Mouse (Mus musculus): ENCODE results near the gene H2-Q7. TPM values are rescaled to one million over a fixed set of nuclear protein-coding genes. Genes with fewer than 3 reads are reported as not detected.
"Not testable (repeated sequence)": the region's sequence is repeated elsewhere in the genome, so short reads cannot be mapped to it uniquely, and the experiment has no call there.

Gene H2-Q7
- 16.0 and 16.6 TPM in 2 replicates for polyA plus RNA-seq (2015; fragmentation: Nextera tagmentation; extraction: Ambion mirVana)

DNA sequence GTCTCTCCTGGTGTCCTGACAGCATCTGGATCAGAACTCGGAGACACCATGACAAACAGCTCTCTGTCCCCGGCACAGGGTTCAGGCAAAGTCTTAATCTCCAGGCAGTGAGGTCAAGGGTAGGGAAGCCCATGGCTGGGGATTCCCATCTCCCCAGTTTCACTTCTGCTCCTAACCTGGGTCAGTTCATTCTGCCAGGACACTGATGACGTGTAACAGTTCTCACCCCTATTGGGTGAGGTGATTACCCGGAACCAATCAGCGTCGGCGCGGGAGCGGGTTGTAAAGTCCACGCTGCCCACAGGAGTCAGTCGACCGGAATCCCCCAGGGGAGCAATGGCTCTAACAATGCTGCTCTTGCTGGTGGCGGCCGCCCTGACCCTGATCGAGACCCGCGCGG, at the start of gene H2-Q7:
TSS of gene H2-Q7 (plus strand) at position 271 of the 400 bp plus-strand sequence.
- H3K9me3 ChIP-seq (replicated peaks; ENCODE audit: control insufficient read depth, low read length); H3K4me1 ChIP-seq (ENCODE audit: control insufficient read depth, low read depth, low read length); H3K27ac ChIP-seq (ENCODE audit: low read length); H3K36me3 ChIP-seq (ENCODE audit: control insufficient read depth, insufficient read depth): not testable (repeated sequence)
- ATAC-seq (ENCODE audit: low read depth), result peak; percentile 87
- Histone ChIP-seq H3K4me3 (ENCODE audit: low read depth, low read length) (peak within 1 kb of the TSS; percentile 38), H3K9ac (ENCODE audit: low read depth, low read length) (0 out of 2 replicates have a peak within 1 kb of the TSS, but pooled peaks have one; percentile 28), H3K27me3 (ENCODE audit: control insufficient read depth, insufficient read depth, low read depth, low read length) (peaks cover 19% of the 10 kb centered on the region), H3K4me2 (ENCODE audit: low read depth, low read length) (peak within 1 kb of the TSS; percentile 64)
- WGBS (ENCODE audit: insufficient replicate concordance), result 3% methylated on average over 18 of the region's 18 CpGs

DNA sequence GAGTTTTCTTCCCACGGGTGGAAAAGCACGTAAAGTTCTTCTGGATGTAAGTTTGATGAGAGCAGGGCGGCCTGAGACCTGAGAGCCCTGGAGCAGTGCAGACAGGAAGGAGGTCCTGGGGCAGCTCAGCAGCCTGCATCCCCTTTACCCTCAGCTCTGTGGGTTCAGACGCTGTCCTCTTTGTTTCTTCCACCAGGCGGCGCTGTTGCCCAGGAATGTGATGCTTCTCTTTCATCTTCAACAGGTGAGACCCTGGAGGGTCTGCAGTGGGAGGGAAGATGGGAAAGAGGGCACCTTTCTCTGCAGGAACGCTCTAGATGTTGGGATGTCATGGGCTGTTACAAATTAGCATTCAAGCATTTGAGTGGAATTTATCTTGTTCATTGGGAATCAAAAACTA, 49.2 kb upstream of the H2-Q7 start:
- 7% methylated on average over 7 of the region's 7 CpGs for WGBS (ENCODE audit: insufficient replicate concordance)
- not testable (repeated sequence) for H3K4me2 ChIP-seq (ENCODE audit: low read depth, low read length); H3K9me3 ChIP-seq (replicated peaks; ENCODE audit: control insufficient read depth, low read length); H3K4me1 ChIP-seq (ENCODE audit: control insufficient read depth, low read depth, low read length); H3K27ac ChIP-seq (ENCODE audit: low read length); H3K27me3 ChIP-seq (ENCODE audit: control insufficient read depth, insufficient read depth, low read depth, low read length); H3K9ac ChIP-seq (ENCODE audit: low read depth, low read length); ATAC-seq (ENCODE audit: low read depth); H3K4me3 ChIP-seq (ENCODE audit: low read depth, low read length); H3K36me3 ChIP-seq (ENCODE audit: control insufficient read depth, insufficient read depth)

DNA sequence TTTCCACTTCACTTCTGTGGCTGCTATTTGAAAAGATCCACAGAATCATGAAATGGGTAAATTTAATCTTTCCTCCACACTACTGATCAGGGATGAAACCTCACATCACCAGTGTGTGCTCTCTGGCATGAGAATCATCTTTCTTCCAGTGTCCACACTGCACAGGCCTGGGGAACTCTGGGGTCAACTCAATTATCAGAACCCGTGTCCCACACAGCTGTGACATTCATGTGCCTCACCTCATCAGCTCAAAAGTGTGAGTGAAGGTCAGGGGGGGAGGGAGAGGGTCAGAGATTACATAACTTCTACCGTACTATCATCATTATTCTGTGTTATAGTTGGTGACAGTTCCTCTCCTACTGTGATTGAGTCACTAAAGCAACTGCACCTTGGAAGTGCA, 46.3 kb upstream of the H2-Q7 start:
- not testable (repeated sequence) for H3K4me1 ChIP-seq (ENCODE audit: control insufficient read depth, low read depth, low read length); H3K4me3 ChIP-seq (ENCODE audit: low read depth, low read length); ATAC-seq (ENCODE audit: low read depth); H3K4me2 ChIP-seq (ENCODE audit: low read depth, low read length); H3K27ac ChIP-seq (ENCODE audit: low read length); H3K9me3 ChIP-seq (replicated peaks; ENCODE audit: control insufficient read depth, low read length); H3K9ac ChIP-seq (ENCODE audit: low read depth, low read length); H3K36me3 ChIP-seq (ENCODE audit: control insufficient read depth, insufficient read depth); H3K27me3 ChIP-seq (ENCODE audit: control insufficient read depth, insufficient read depth, low read depth, low read length)
- 39% methylated on average over 2 of the region's 2 CpGs for whole genome bisulfite sequencing (ENCODE audit: insufficient replicate concordance)

DNA sequence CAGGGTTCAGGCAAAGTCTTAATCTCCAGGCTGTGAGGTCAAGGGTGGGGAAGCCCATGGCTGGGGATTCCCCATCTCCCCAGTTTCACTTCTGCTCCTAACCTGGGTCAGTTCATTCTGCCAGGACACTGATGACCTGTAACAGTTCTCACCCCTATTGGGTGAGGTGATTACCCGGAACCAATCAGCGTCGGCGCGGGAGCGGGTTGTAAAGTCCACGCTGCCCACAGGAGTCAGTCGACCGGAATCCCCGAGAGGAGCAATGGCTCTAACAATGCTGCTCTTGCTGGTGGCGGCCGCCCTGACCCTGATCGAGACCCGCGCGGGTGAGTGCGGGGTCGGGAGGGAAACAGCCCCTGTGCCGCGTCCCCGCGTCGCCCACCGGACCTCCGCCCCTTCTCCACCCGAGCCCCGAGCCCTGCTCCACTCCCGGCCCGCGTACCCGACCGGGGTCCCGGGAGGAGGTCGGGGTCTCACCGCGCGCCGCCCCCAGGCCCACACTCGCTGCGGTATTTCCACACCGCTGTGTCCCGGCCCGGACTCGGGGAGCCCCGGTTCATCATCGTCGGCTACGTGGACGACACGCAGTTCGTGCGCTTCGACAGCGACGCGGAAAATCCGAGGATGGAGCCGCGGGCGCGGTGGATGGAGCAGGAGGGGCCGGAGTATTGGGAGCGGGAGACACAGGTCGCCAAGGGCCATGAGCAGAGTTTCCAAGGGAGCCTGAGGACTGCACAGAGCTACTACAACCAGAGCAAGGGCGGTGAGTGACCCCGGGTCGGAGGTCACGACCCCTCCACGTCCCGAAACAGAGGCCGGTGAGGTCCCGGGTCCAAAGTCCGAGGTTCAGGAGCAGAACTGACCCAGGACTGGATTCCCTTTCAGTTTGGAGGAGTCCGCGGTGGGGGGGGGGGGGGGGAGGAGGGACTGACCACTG, 44.8 kb upstream of the H2-Q7 start:
- not testable (repeated sequence) for H3K9me3 ChIP-seq (replicated peaks; ENCODE audit: control insufficient read depth, low read length); H3K4me1 ChIP-seq (ENCODE audit: control insufficient read depth, low read depth, low read length); H3K36me3 ChIP-seq (ENCODE audit: control insufficient read depth, insufficient read depth); H3K27ac ChIP-seq (ENCODE audit: low read length); H3K27me3 ChIP-seq (ENCODE audit: control insufficient read depth, insufficient read depth, low read depth, low read length); H3K9ac ChIP-seq (ENCODE audit: low read depth, low read length)
- 5% methylated on average over 49 of the region's 75 CpGs for whole genome bisulfite sequencing (ENCODE audit: insufficient replicate concordance)
- peak; percentile 92 for ATAC-seq (ENCODE audit: low read depth)
- peak overlapping the region; percentile 24; the same call in 1 of the 2 replicates for H3K4me3 ChIP-seq (ENCODE audit: low read depth, low read length)
- peak overlapping the region; percentile 27; the same call in 1 of the 2 replicates for H3K4me2 ChIP-seq (ENCODE audit: low read depth, low read length)

DNA sequence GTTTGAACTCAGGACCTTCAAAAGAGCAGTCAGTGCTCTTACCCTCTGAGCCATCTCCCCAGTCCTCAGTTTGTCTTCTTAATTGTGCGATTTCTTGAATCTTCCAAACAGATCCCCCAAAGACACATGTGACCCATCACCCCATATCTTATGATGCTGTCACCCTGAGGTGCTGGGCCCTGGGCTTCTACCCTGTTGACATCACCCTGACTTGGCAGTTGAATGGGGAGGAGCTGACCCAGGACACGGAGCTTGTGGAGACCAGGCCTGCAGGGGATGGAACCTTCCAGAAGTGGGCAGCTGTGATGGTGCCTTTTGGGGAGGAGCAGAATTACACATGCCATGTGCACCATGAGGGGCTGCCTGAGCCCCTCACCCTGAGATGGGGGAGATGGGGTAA, 42.0 kb upstream of the H2-Q7 start:
- H3K4me1 ChIP-seq (ENCODE audit: control insufficient read depth, low read depth, low read length); H3K4me3 ChIP-seq (ENCODE audit: low read depth, low read length); H3K36me3 ChIP-seq (ENCODE audit: control insufficient read depth, insufficient read depth); H3K4me2 ChIP-seq (ENCODE audit: low read depth, low read length); H3K27me3 ChIP-seq (ENCODE audit: control insufficient read depth, insufficient read depth, low read depth, low read length); ATAC-seq (ENCODE audit: low read depth); H3K27ac ChIP-seq (ENCODE audit: low read length); H3K9ac ChIP-seq (ENCODE audit: low read depth, low read length); H3K9me3 ChIP-seq (replicated peaks; ENCODE audit: control insufficient read depth, low read length): not testable (repeated sequence)
- WGBS (ENCODE audit: insufficient replicate concordance), result 46% methylated on average over 2 of the region's 2 CpGs

DNA sequence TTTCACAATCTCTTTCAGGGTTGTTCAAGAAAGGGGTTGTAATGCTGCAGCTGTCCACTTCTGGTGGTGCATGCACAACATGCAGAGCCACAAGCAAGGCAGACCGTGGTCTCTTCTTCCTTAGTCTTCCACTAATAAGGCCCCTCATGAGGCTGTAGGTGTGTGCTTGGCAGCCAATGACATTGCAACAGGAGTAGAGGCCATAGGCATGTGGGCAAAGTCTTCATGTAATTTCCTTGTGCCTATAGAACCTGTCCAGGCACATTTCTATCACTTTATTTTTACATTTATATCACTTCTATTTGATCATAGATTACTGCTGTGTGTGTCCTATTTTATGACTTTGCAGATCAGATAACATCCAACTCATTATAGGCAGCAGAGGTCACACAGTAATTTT, 25.9 kb upstream of the H2-Q7 start:
- H3K27me3 ChIP-seq (ENCODE audit: control insufficient read depth, insufficient read depth, low read depth, low read length); H3K4me3 ChIP-seq (ENCODE audit: low read depth, low read length); H3K27ac ChIP-seq (ENCODE audit: low read length); H3K9ac ChIP-seq (ENCODE audit: low read depth, low read length); H3K4me1 ChIP-seq (ENCODE audit: control insufficient read depth, low read depth, low read length); ATAC-seq (ENCODE audit: low read depth); H3K4me2 ChIP-seq (ENCODE audit: low read depth, low read length); H3K36me3 ChIP-seq (ENCODE audit: control insufficient read depth, insufficient read depth); H3K9me3 ChIP-seq (replicated peaks; ENCODE audit: control insufficient read depth, low read length): not testable (repeated sequence)
- WGBS (ENCODE audit: insufficient replicate concordance), result no CpG with 5 or more reads among the region's 1 CpGs

DNA sequence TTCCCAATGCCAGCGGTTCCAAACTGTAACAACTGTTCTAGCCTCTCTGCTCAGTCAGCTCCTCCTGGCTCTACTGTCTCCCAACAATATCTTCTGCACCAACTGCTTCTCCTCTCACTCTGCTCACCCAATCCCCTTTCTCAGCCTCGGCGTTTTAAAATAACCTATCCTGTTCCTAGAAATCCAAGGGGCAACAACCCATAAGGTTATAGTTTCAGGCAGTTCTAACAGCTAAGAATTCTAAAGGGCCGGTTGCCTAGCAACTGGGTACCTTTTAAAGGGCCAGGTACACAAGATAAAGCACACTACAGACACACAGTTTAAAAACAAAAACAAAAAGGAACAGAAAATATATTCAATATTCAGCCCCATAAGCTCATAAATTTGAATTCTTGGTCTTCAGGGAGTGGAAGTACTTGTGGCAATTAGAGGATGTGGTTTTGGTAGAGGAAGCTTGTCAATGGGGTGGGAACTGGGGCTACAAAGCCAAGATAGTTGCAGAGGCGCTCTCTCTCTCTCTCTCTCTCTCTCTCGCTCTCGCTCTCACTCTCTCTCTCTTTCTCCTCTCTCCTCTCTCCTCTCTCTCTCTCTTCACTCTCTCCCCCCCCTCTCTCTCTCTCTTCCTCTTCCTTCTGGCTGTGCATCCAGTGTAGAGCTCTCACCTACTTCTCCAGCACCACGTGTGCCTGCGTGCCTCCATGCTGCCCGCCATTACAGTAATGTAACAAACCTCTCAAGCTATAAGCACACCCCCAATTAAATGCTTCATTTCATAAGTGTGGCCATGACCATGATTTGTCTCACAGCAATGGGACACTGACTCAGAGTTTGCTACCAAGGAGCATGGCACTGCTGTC, 23.5 kb upstream of the H2-Q7 start:
- H3K4me3 ChIP-seq (ENCODE audit: low read depth, low read length); ATAC-seq (ENCODE audit: low read depth); H3K9me3 ChIP-seq (replicated peaks; ENCODE audit: control insufficient read depth, low read length); H3K27me3 ChIP-seq (ENCODE audit: control insufficient read depth, insufficient read depth, low read depth, low read length); H3K4me2 ChIP-seq (ENCODE audit: low read depth, low read length); H3K4me1 ChIP-seq (ENCODE audit: control insufficient read depth, low read depth, low read length); H3K9ac ChIP-seq (ENCODE audit: low read depth, low read length); H3K36me3 ChIP-seq (ENCODE audit: control insufficient read depth, insufficient read depth); H3K27ac ChIP-seq (ENCODE audit: low read length): not testable (repeated sequence)
- WGBS (ENCODE audit: insufficient replicate concordance), result 16% methylated on average over 3 of the region's 10 CpGs

DNA sequence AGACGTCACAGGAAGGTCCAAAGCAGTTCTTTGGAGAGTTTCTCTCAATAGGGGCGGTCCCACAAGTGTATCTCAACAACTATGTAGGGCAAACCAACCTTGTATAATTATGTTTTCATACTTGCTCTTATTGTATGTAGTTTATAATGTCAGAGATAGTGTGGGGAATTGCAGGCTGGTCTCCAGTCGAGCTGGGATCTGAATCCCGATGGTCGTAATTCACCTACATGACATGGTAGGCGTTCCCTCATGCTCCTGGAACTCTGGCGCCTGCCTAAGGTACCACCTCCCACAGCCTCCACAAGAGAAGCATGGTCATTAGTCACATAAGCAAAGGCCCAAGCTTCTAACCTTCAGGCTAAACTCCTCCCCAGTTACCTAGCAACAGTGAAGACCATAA, 20.2 kb upstream of the H2-Q7 start:
- Histone ChIP-seq H3K4me1 (ENCODE audit: control insufficient read depth, low read depth, low read length) (no peaks in the 10 kb centered on the region), H3K27ac (ENCODE audit: low read length) (no peak overlapping the region), H3K4me2 (ENCODE audit: low read depth, low read length) (no peak overlapping the region), H3K9me3 (replicated peaks; ENCODE audit: control insufficient read depth, low read length) (no peaks in the 10 kb centered on the region), H3K36me3 (ENCODE audit: control insufficient read depth, insufficient read depth) (no peaks in the 10 kb centered on the region), H3K4me3 (ENCODE audit: low read depth, low read length) (no peak overlapping the region), H3K27me3 (ENCODE audit: control insufficient read depth, insufficient read depth, low read depth, low read length) (no peaks in the 10 kb centered on the region), H3K9ac (ENCODE audit: low read depth, low read length) (no peak overlapping the region)
- 52% methylated on average over 7 of the region's 7 CpGs for WGBS (ENCODE audit: insufficient replicate concordance)
- ATAC-seq (ENCODE audit: low read depth), result no peak

DNA sequence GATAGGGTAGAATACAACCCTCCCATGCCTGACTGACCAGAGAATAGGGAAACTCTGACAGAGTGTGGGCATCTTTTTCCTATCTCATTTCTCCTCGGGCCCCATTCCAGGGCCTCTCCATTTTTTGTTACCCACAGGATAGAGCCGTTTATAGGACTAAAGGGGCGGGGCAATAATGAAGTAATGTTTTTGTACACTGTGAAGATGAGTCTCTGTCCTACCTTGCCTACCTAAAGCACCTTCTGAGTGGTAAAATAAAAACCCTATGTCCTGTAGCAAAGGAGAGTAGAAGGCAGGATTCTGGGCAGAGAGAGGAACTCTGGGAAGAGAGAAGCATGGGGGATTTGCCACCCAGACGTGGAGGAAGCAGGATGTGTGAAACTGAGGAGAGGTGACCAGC, 19.4 kb upstream of the H2-Q7 start:
- 42% methylated on average over 4 of the region's 4 CpGs for WGBS (ENCODE audit: insufficient replicate concordance)
- not testable (repeated sequence) for H3K9me3 ChIP-seq (replicated peaks; ENCODE audit: control insufficient read depth, low read length); ATAC-seq (ENCODE audit: low read depth)

More for the DNA sequence above, 19.4 kb upstream of the H2-Q7 start:
- not testable (repeated sequence) for H3K4me2 ChIP-seq (ENCODE audit: low read depth, low read length); H3K4me3 ChIP-seq (ENCODE audit: low read depth, low read length); H3K27ac ChIP-seq (ENCODE audit: low read length); H3K4me1 ChIP-seq (ENCODE audit: control insufficient read depth, low read depth, low read length); H3K36me3 ChIP-seq (ENCODE audit: control insufficient read depth, insufficient read depth); H3K9ac ChIP-seq (ENCODE audit: low read depth, low read length); H3K27me3 ChIP-seq (ENCODE audit: control insufficient read depth, insufficient read depth, low read depth, low read length)
